Mouse (Mus musculus): ENCODE data around the gene Nprl2. TPM values are rescaled to one million over a fixed set of nuclear protein-coding genes. Genes with fewer than 3 reads are reported as not detected.

The Nprl2 gene
- total RNA-seq, 4 experiments from 2014 or later, result 40.8 to 42.3 (median 41.8) TPM

Other genes starting within 250 kb of the Nprl2 start
- gene Cish, start 246.2 kb upstream of the Nprl2 start, total RNA-seq (2022), result 10 to 100 TPM in 1 of 4 experiments, 1 to 10 TPM in 3; 7.2 to 12.2 (median 9.2) TPM
- 10 to 100 TPM; 14.9 to 20.6 (median 18.7) TPM for gene Hemk1, start 203.9 kb upstream of the Nprl2 start, total RNA-seq (2022)
- gene 6430571L13Rik, start 201.6 kb upstream of the Nprl2 start, total RNA-seq (2022), result 1 to 10 TPM; 5.6 to 7.1 (median 6.2) TPM
- gene Cacna2d2, start 142.6 kb upstream of the Nprl2 start, total RNA-seq (2022), result 10 to 100 TPM; 37.3 to 49.0 (median 44.8) TPM
- 10 to 100 TPM; 36.2 to 37.2 (median 36.9) TPM for gene Tmem115, start 8.3 kb upstream of the Nprl2 start, total RNA-seq (2022)
- gene Cyb561d2, start within 50 bp of the Nprl2 start, total RNA-seq (2022), result 10 to 100 TPM; 16.3 to 20.6 (median 19.2) TPM
- gene Zmynd10, start 5.1 kb downstream of the Nprl2 start, total RNA-seq (2022), result 1 to 10 TPM; 5.1 to 8.3 (median 6.3) TPM
- gene Rassf1, start 9.3 kb downstream of the Nprl2 start, total RNA-seq (2022), result 10 to 100 TPM; 15.8 to 18.5 (median 16.9) TPM
- gene Tusc2, start 21.0 kb downstream of the Nprl2 start, total RNA-seq (2022), result 10 to 100 TPM; 90.7 to 97.1 (median 92.8) TPM
- 10 to 100 TPM; 13.0 to 18.0 (median 15.4) TPM for gene Hyal2, start 25.7 kb downstream of the Nprl2 start, total RNA-seq (2022)
- 1 to 10 TPM; 4.9 to 9.5 (median 6.8) TPM for gene Hyal1, start 34.7 kb downstream of the Nprl2 start, total RNA-seq (2022)
- gene Naa80, start 36.7 kb downstream of the Nprl2 start, total RNA-seq (2022), result 10 to 100 TPM in 3 of 4 experiments, 1 to 10 TPM in 1; 9.1 to 17.4 (median 13.3) TPM
- 1 to 10 TPM; 1.0 to 1.7 (median 1.1) TPM for gene Hyal3, start 38.6 kb downstream of the Nprl2 start, total RNA-seq (2022)
- 10 to 100 TPM; 11.3 to 15.5 (median 15.3) TPM for gene Ifrd2, start 45.4 kb downstream of the Nprl2 start, total RNA-seq (2022)
- gene Sema3b, start 67.0 kb downstream of the Nprl2 start, total RNA-seq (2022), result 1 to 10 TPM; 5.1 to 5.9 (median 5.3) TPM
- gene Gnai2, start 93.1 kb downstream of the Nprl2 start, total RNA-seq (2022), result 100 to 1,000 TPM; 239 to 252 (median 247) TPM
- 10 to 100 TPM; 82.5 to 94.5 (median 86.9) TPM for gene Slc38a3, start 127.3 kb downstream of the Nprl2 start, total RNA-seq (2022)
- gene Gnat1, start 137.5 kb downstream of the Nprl2 start, total RNA-seq (2022), result 1 to 10 TPM in 1 of 4 experiments, under 1 TPM in 3; 0.32 to 1.0 (median 0.62) TPM
- gene Sema3f, start 168.2 kb downstream of the Nprl2 start, total RNA-seq (2022), result 10 to 100 TPM; 14.5 to 17.6 (median 16.0) TPM
- 100 to 1,000 TPM; 117 to 136 (median 126) TPM for gene Rbm5, start 228.8 kb downstream of the Nprl2 start, total RNA-seq (2022)